Mouse (Mus musculus): ENCODE results near the gene Acot5.

DNA sequence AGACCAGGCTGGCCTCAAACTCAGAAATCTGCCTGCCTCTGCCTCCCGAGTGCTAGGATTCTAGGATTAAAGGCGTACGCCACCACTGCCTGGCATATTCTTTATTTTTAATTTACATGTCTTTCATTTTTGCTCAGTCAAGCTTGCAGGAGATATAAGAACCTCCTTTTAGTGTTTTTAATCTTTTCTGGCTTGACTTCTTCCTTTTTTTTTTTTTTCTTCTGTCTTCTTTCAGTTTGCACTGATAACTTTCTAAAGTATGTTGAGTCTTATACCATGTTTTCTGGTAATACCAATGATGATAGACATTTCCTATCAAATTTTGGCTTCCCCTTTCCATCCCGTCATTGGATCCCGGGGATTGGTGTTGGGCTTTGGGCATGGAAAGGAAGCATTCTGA, 50.5 kb downstream of the Acot5 start:
- TF ChIP-seq CTCF (conservative IDR thresholded peaks at IDR 0.05 in 1 of 2, IDR thresholded peaks at IDR 0.05 in 1 of 2; ENCODE audit: low read depth in 2 of 2, low read length in 2 of 2) (no peak), ZC3H11A (IDR thresholded peaks at IDR 0.05; ENCODE audit: low read depth, low read length) (no peak), USF1 (IDR thresholded peaks at IDR 0.05; ENCODE audit: low read depth, low read length) (no peak), ZNF384 (IDR thresholded peaks at IDR 0.05; ENCODE audit: low read depth, low read length) (no peak), TBP (conservative IDR thresholded peaks at IDR 0.05; ENCODE audit: low read depth, low read length) (no peak), EP300 (IDR thresholded peaks at IDR 0.05; ENCODE audit: low read length) (no peak), CHD2 (IDR thresholded peaks at IDR 0.05; ENCODE audit: low read length) (no peak), CHD1 (IDR thresholded peaks at IDR 0.05; ENCODE audit: low read depth, low read length) (no peak)
